Mouse (Mus musculus) frontal cortex, postnatal 36 days (tissue): Measurements from ENCODE around the gene Zfand3.

Source experiments
- DNase-seq, 2 experiments: peaks; one replicate each; pipeline ENCODE4 v3.0.0; 2022; ENCODE audit warnings: low spot score in 2 of 2

Gene Zfand3

GRCm38 (mm10) chr17:30103641-30104165 is 99.2 kb downstream of the Zfand3 start:
- DNase-seq: no peak

- DNase-seq: no peak
Observed at GRCm38 (mm10) chr17:30105369-30105768, 100.8 kb downstream of the Zfand3 start.

DNA sequence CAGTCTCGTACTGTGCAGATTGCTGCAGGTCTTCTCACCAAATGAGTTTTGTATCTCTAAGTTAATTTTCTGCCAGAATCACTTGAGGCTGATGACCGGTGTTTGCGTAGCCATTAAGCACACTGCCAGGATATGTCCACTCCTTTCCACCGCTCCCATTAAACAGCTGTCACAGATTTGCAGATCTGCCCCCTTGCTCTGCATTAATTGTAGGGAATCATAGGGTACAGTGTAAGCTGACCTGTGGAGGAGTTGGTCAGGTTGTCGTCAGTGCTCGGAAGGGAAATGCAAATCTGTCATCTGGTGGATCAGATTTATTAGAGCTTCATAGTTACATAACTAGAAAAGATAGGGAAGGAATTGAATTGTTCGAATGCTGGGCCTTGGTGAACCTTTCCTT is 106.1 kb downstream of the Zfand3 start:
- DNase-seq: no peak

DNA sequence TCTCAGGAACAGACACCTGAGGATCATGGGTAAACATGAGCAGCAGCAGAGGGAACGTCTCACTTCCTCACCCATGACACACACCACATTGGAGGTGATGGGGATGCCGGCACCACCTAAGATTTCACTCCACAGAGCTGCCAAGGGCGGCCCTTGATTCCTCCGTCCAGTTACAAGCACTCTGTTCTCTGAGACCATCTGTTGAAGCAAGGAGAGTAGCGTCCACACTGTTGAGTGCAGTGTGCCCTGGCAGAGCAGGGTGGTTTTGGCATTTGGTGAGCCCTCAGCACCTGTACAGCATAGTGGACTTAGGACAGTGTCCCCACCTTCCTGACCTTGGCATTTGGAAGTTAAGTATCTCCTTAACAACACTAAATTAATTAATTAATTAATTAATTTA is 107.0 kb downstream of the Zfand3 start:
- DNase-seq: no peak

- no peak for DNase-seq
Observed at GRCm38 (mm10) chr17:30112080-30112479, 107.5 kb downstream of the Zfand3 start.

DNA sequence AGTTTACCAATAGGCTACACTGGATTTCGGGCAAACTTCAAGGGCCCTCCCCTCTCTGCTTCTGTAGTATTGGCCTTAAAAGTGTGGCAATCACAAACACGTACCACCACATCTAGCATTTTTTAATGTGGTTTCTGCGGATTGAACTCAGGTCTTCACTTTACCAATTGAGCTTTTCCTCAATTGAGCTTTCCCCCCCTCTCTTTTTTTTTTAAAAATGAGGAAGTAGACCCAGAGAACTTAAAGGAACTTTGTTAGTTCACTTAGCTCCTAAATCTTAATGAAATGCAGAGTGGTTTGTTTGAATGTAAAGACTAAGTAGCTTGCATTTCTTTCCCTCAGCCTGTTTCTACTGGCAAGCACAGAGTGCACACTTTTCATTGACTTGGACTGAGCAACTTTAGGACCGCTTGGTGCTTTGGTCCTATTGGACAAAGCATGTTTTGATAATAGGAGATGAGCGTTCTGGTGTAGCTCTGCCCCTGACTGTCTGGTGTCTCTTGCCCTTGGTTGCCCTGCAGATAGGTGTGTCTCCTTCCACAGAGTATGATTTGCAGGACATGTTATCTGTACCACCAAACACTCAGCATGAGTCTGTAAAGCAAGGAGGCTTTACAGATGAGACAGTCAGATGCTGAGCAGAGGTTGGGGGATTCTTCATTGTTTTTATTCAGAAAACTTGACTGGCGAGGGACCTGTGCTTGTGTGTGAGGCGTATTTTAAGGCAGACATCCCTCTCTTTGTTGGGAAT is 108.2 kb downstream of the Zfand3 start:
- DNase-seq: no peak

DNA sequence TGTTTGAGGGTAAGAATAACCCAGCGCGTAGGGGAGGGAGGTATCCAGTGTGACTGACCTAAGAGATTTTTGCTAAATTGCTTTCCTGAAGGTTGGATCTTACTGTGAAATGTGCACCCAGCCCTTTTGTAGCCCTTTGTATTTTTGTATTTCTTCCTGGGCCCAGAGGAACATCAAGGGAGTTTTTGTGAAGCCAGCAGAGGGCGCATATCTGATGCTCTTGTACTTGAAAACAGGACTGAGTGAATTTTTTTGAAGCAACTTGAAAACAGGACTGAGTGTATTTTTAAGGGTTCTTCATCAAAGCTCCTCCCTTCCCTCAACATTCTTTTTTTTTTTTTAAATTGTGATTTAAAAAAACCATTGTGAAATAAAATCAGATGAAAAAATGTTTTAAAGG is 110.2 kb downstream of the Zfand3 start:
- peak in 1 of 2 experiments; percentile 35 for DNase-seq

DNA sequence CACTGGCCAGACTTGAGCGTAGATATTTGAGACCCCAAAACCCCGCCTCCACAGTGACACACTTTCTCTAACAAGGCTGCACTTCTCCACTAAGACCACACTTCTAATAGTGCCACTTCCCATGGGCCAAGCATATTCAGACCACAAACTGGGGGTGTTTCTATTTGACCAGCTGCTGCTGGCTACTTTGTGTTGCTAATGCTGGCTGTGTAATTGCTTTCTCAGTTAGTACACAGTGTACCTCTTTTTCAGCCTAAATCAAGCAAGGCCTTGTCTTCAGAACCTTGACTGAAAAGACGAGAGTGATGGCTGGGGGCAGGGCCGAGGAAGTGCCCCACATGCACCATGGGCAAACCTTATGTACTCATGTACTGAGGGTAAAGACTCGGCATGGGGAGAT is 111.7 kb downstream of the Zfand3 start:
- peak in 1 of 2 experiments; percentile 47 for DNase-seq

- DNase-seq: no peak
Observed at GRCm38 (mm10) chr17:30118036-30118435, 113.5 kb downstream of the Zfand3 start.

GRCm38 (mm10) chr17:30122278-30122677 is 117.7 kb downstream of the Zfand3 start:
- no peak for DNase-seq

- DNase-seq: no peak
Observed at GRCm38 (mm10) chr17:30128456-30128855, 123.9 kb downstream of the Zfand3 start.

- DNase-seq: no peak
Observed at GRCm38 (mm10) chr17:30129220-30129619, 124.7 kb downstream of the Zfand3 start.

- no peak for DNase-seq
Observed at GRCm38 (mm10) chr17:30130326-30130725, 125.8 kb downstream of the Zfand3 start.

- no peak for DNase-seq
Observed at GRCm38 (mm10) chr17:30133641-30134040, 129.1 kb downstream of the Zfand3 start.

DNA sequence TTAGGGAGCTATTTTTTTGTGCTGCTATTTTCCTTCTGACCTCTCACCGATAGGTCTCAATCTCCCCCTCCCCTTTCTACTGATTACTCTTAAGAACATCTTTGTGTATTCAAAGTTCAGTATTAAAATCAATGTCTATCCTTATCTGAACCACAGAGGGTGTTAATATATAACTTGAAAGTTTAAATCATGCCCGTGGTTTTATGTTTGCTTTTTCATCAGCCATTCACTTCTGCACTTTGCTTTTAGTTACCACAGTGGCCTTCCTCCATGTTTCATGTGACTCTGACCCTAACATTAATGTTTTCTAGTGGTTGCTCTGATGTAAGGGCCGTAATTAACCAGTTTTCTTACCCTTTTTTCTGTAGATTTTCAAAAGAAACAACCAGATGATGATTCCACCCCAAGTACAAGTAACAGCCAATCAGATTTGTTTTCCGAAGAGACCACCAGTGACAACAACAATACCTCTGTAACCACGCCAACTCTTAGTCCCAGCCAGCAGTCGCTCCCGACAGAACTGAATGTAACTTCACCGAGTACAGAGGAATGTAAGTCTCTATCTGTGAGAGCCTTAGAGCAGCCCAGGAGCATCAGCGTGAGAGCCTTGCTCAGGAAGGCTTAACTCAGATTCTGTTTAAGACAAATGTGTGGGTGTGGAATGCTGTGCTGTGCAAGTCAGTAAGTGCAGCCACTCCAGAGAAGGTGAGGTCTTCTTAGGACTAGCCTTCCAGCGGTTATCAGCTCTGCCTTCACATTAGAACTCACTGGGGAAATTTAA is 130.6 kb downstream of the Zfand3 start:
- peak in 1 of 2 experiments; percentile 46 for DNase-seq

DNA sequence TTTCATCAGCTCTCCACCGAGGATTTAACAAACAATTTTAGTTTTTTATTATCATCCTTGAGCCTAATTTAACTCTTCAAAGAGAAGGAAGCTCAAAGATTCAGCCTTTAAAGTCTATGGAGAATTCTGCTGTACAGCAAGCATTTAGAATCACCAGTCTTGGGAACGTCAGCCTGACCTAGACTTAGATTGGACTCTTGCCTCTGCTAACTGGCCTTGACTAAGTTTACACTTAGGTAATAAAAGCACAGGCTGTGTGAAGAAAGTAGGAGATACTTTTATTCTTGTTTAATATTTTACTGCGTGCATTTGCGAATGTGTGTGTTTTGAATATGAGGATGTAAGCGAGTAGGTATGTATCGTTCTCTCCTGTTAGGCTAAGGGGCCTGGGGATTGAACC is 131.4 kb downstream of the Zfand3 start:
- no peak for DNase-seq

DNA sequence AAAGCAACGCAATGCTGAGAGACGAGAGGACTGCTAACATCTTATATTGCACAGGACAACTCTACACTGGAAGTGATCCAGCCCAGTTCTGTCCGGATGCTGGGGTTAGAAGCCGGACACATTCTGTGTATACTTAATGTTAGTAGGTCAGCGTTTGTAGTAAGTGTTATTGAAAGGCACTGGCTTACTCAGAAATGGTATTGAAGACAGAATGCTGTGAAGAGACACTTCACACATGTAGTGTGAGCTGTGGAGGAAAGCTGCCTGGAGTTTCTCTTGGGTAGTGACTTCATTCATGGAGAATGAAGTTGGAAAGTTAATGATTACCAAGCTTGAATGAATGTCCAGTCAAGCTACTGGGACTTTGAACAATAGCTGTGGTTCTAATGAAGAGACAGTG is 132.2 kb downstream of the Zfand3 start:
- no peak for DNase-seq

DNA sequence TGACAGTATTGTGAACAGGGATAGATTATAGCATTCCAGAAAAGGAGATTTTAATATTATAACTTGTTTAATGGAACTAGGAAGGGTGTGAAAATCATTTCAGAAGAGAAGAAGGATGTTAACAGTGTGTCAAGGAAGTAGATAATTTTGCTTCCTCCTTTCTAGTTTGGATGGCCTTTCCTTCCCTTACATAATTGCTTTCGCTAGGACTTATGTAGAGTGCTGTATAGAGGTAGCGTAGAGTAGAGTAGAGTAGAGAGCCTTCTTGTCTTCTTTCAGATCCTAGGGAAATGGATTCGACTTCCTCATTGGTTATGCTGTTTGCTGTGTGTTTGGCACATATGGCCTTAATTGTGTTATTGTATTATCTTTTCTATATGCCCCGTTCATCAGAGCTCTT is 132.6 kb downstream of the Zfand3 start:
- no peak for DNase-seq

GRCm38 (mm10) chr17:30144114-30144513 is 139.6 kb downstream of the Zfand3 start:
- DNase-seq: no peak

DNA sequence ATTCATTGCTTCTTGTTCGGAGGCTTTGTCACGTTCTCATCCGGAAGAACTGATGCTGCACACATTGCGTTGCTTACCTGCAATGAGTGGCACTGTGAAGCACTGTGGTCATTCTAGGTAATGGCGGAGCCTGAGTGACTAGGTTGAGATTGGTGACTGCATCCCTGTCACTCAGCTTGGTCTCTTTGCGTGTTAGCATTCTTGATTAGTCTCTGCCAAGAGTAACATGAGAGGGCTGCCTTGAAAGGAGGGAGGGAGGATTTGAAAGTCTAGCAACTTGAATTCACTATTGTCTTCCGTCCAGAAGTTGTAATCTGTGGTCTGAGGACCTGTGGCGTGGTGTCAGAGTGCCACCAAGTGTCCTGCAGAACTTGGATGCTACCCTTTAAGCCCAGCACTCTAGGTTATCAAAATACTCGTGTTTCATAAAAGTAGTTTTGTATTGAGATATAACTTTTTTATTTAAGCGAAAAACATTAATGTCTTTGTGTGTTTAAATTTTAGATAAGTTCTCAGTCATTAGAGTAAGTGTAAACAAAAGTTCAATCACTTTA is 141.1 kb downstream of the Zfand3 start:
- no peak for DNase-seq

DNA sequence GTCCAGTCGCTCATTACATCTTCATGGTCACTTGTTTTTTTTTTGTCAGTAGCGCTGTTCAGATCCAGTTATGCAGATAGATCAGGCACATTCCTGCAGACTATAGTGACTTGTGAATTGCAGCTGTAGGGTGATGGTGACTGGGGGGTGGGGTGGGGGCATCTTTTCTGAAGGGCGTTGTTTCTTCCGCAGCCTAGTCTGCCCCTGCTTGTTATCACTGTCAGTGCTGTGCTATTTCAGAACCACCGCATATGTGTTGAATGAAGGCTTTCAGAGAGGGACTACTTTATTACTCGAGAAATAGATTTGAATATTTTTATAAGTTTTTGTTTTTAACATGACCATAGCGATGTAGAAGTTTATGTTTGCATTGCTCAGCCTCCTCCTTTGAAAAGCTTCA is 142.0 kb downstream of the Zfand3 start:
- no peak for DNase-seq

- no peak for DNase-seq
Observed at GRCm38 (mm10) chr17:30147897-30148296, 143.4 kb downstream of the Zfand3 start.

DNA sequence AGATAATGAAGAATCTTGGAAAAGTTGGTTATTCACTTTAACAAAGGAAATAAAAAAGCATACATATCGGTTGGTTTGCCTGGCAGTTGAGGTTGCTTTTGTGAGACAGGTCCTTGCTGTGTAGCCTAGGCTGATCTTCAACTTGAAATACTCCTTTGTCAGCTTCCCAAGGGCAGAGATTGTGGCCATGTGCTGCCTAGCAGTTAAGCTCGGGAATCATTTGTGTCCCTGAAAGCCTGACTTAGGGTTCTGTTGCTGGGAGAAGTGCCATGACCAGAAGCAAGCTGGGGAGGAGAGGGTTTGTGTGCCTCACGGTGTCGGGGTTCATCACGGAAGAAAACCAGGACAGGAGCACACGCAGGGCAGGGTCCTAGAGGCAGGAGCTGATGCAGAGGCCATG is 143.8 kb downstream of the Zfand3 start:
- no peak for DNase-seq
